Mouse (Mus musculus): ENCODE measurements at regions not wholly inside any gene's neighbourhood (a gene's known extent, or its start where the extent isn't known, plus 50 kb on each side); places are given as distances from the start of the nearest gene placed in this dataset.

GRCm38 (mm10) chr1:186540070-186540469, 165.7 kb downstream of the Tgfb2 start:
- 77% methylated on average over 2 of the region's 2 CpGs for WGBS (ENCODE audit: insufficient replicate concordance)
- Histone ChIP-seq H3K9ac (no peak overlapping the region), H3K4me2 (no peak overlapping the region), H3K9me3 (replicated peaks) (no peaks in the 10 kb centered on the region), H3K4me1 (no peaks in the 10 kb centered on the region), H3K36me3 (no peaks in the 10 kb centered on the region), H3K4me3 (no peak overlapping the region), H3K27me3 (replicated peaks) (no peaks in the 10 kb centered on the region), H3K27ac (no peak overlapping the region)
- ATAC-seq = no peak

GRCm38 (mm10) chr1:186538233-186538632, 167.6 kb downstream of the Tgfb2 start:
- Histone ChIP-seq H3K27ac (no peak overlapping the region), H3K4me2 (no peak overlapping the region), H3K9ac (no peak overlapping the region), H3K9me3 (replicated peaks) (no peaks in the 10 kb centered on the region), H3K4me1 (no peaks in the 10 kb centered on the region), H3K36me3 (no peaks in the 10 kb centered on the region), H3K4me3 (no peak overlapping the region), H3K27me3 (replicated peaks) (no peaks in the 10 kb centered on the region)
- 68% methylated on average over 3 of the region's 3 CpGs for WGBS (ENCODE audit: insufficient replicate concordance)
- ATAC-seq = no peak

- Histone ChIP-seq H3K4me3 (no peak overlapping the region), H3K4me1 (no peaks in the 10 kb centered on the region), H3K27ac (no peak overlapping the region), H3K27me3 (replicated peaks) (no peaks in the 10 kb centered on the region), H3K36me3 (no peaks in the 10 kb centered on the region), H3K9ac (no peak overlapping the region), H3K4me2 (no peak overlapping the region), H3K9me3 (replicated peaks) (no peaks in the 10 kb centered on the region)
- no peak for ATAC-seq
- WGBS (ENCODE audit: insufficient replicate concordance) = 70% methylated on average over 6 of the region's 6 CpGs
Measured at GRCm38 (mm10) chr1:186515976-186516375, 189.8 kb downstream of the Tgfb2 start.

DNA sequence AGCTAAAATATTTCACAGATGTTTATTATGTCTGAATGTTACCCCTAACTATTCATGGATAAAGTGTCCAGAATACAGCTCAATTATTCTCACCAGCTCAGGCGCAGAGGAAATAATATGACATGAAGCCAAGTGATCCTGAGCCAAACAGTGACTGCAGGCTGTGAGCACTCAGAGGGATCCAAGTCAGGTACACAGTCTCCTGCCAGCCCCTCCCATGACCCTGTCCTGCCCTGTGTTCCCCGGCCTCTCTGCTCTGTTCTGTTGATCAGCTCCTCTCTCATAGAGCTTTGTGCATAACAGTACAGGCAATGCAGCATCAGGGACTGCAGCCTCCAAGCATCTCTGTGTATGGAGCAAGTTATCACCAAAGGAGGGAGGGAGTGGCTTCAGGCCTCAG, 190.7 kb downstream of the Tgfb2 start:
- no peak overlapping the region for H3K4me3 ChIP-seq
- H3K9me3 ChIP-seq (replicated peaks) = no peaks in the 10 kb centered on the region
- no peak overlapping the region for H3K27ac ChIP-seq
- H3K4me2 ChIP-seq = no peak overlapping the region
- H3K4me1 ChIP-seq = no peaks in the 10 kb centered on the region
- 56% methylated on average over 2 of the region's 2 CpGs for WGBS (ENCODE audit: insufficient replicate concordance)
- H3K9ac ChIP-seq = no peak overlapping the region
- H3K36me3 ChIP-seq = no peaks in the 10 kb centered on the region
- no peak for ATAC-seq
- no peaks in the 10 kb centered on the region for H3K27me3 ChIP-seq (replicated peaks)

DNA sequence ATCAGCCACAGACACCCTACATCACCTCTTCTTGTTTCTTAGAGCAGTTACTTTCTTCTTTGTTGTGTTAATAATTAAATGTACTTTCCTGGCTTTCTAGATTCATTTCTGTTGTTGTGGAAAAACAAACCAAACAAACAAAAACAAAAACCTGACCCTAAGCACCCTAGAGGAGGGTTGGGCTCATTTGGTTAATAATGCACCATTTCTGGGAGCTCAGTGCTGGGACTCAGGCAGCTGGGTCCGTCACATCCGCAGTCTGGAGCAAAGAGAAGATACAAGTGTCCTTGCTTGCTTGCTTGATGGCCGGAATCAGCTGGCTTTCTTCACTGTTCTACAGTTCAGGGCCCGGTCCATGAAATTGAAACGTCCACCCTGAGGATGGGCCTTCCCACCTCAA, 191.9 kb downstream of the Tgfb2 start:
- H3K4me1 ChIP-seq = no peaks in the 10 kb centered on the region
- H3K27me3 ChIP-seq (replicated peaks) = no peaks in the 10 kb centered on the region
- H3K9ac ChIP-seq = no peak overlapping the region
- H3K9me3 ChIP-seq (replicated peaks) = no peaks in the 10 kb centered on the region
- H3K36me3 ChIP-seq = no peaks in the 10 kb centered on the region
- H3K27ac ChIP-seq = no peak overlapping the region
- WGBS (ENCODE audit: insufficient replicate concordance) = 73% methylated on average over 5 of the region's 5 CpGs
- no peak for ATAC-seq
- H3K4me3 ChIP-seq = no peak overlapping the region
- no peak overlapping the region for H3K4me2 ChIP-seq

DNA sequence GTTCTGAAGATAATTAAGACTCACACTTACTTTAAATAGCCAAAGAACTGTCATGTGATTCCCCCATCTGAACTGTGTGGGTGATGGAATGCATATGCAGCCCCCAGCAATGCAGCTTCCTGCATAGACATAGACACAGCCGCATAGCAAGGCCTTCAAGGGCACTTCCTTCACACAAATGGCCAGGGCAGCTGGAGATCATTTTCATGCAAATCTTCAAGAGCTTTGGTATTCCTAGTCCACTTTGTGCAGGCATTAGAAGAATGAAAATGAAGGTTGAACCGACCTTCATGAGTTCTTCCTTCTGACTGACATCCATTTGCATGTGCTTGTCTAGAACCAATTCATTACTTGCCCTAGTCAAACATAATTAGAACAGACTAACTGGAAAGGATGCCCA, 195.3 kb downstream of the Tgfb2 start:
- no peak for ATAC-seq
- Histone ChIP-seq H3K36me3 (no peaks in the 10 kb centered on the region), H3K27ac (no peak overlapping the region), H3K4me3 (no peak overlapping the region), H3K9me3 (replicated peaks) (no peaks in the 10 kb centered on the region), H3K4me2 (no peak overlapping the region), H3K9ac (no peak overlapping the region), H3K4me1 (no peaks in the 10 kb centered on the region), H3K27me3 (replicated peaks) (no peaks in the 10 kb centered on the region)
- 53% methylated on average over 2 of the region's 2 CpGs for WGBS (ENCODE audit: insufficient replicate concordance)

GRCm38 (mm10) chr1:186508358-186508757, 197.4 kb downstream of the Tgfb2 start:
- Histone ChIP-seq H3K4me2 (no peak overlapping the region), H3K9me3 (replicated peaks) (no peaks in the 10 kb centered on the region), H3K4me1 (no peaks in the 10 kb centered on the region), H3K9ac (no peak overlapping the region), H3K27ac (no peak overlapping the region), H3K27me3 (replicated peaks) (no peaks in the 10 kb centered on the region), H3K4me3 (no peak overlapping the region), H3K36me3 (no peaks in the 10 kb centered on the region)
- ATAC-seq = no peak
- WGBS (ENCODE audit: insufficient replicate concordance) = 24% methylated on average over 7 of the region's 7 CpGs

GRCm38 (mm10) chr1:186507956-186508355, 197.8 kb downstream of the Tgfb2 start:
- Histone ChIP-seq H3K27ac (no peak overlapping the region), H3K27me3 (replicated peaks) (no peaks in the 10 kb centered on the region), H3K36me3 (no peaks in the 10 kb centered on the region), H3K4me2 (no peak overlapping the region), H3K4me3 (no peak overlapping the region), H3K4me1 (no peaks in the 10 kb centered on the region), H3K9ac (no peak overlapping the region), H3K9me3 (replicated peaks) (no peaks in the 10 kb centered on the region)
- WGBS (ENCODE audit: insufficient replicate concordance) = 66% methylated on average over 8 of the region's 8 CpGs
- ATAC-seq = no peak

DNA sequence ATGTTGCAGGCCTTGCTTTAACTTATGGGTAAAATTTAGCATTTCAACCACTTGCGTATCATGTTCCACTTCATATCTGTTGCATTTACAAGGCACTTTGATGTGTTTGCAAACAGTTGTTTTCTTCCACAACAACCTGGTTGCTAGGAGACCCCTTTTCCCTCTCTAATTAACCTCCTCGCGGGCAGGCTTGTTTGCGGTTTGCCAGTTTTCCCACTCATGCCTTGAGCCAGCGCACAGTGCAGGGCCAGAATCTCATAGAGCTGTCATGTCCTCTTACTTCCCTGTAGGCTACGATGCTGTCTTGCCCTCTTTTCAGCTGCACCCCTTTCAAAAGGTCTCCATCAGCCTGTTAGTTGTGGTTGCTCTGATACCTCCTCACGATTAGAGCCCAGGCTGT, 199.3 kb downstream of the Tgfb2 start:
- no peak for ATAC-seq
- H3K4me3 ChIP-seq = no peak overlapping the region
- no peaks in the 10 kb centered on the region for H3K27me3 ChIP-seq (replicated peaks)
- no peak overlapping the region for H3K9ac ChIP-seq
- no peaks in the 10 kb centered on the region for H3K9me3 ChIP-seq (replicated peaks)
- no peak overlapping the region for H3K27ac ChIP-seq
- H3K4me2 ChIP-seq = no peak overlapping the region
- no peaks in the 10 kb centered on the region for H3K4me1 ChIP-seq
- WGBS (ENCODE audit: insufficient replicate concordance) = 79% methylated on average over 7 of the region's 7 CpGs
- no peaks in the 10 kb centered on the region for H3K36me3 ChIP-seq

- no peaks in the 10 kb centered on the region for H3K27me3 ChIP-seq (replicated peaks)
- H3K4me2 ChIP-seq = no peak overlapping the region
- H3K9me3 ChIP-seq (replicated peaks) = no peaks in the 10 kb centered on the region
- H3K4me1 ChIP-seq = no peaks in the 10 kb centered on the region
- H3K4me3 ChIP-seq = no peak overlapping the region
- no peak for ATAC-seq
- H3K9ac ChIP-seq = no peak overlapping the region
- 26% methylated on average over 1 of the region's 1 CpGs for WGBS (ENCODE audit: insufficient replicate concordance)
- no peaks in the 10 kb centered on the region for H3K36me3 ChIP-seq
- H3K27ac ChIP-seq = no peak overlapping the region
Measured at GRCm38 (mm10) chr1:186505912-186506311, 199.9 kb downstream of the Tgfb2 start.

DNA sequence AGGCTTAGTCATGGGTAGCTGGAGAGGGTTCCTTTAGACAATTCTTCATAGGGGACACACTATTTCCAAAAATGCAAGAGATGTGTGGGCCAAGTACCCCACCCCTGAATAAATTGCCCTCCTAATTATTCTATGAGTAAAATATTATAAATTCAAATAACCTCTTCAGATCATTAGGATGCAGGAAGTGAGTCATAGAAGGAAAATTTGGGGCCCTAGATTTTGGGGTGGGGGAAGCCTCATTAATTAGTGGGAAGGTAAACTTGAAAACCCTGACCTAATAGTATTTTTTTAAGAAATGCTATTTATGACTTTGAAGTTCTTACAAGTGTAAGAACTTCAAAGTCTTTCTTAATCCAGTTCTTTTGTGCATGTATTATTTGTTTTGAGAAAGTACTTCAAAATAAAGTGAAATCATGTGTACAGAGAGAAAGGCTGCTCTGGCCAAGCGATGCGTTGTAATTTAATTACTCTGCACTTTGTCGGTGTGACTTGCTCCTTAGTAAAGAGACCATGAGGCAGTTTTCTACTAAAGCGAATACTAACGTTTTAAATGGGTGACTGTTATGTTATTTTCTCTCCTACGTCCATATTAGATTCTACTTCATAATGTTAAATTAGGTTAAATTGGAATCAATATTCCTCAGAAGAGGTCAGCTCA, 200.6 kb downstream of the Tgfb2 start:
- WGBS (ENCODE audit: insufficient replicate concordance) = 83% methylated on average over 6 of the region's 6 CpGs
- ATAC-seq = no peak
- no peak overlapping the region for H3K9ac ChIP-seq

GRCm38 (mm10) chr1:186501726-186502125, 204.1 kb downstream of the Tgfb2 start:
- no peak overlapping the region for H3K4me2 ChIP-seq
- no peaks in the 10 kb centered on the region for H3K36me3 ChIP-seq
- no peak overlapping the region for H3K9ac ChIP-seq
- no peaks in the 10 kb centered on the region for H3K9me3 ChIP-seq (replicated peaks)
- H3K27ac ChIP-seq = no peak overlapping the region
- H3K27me3 ChIP-seq (replicated peaks) = no peaks in the 10 kb centered on the region
- no peak for ATAC-seq
- no peaks in the 10 kb centered on the region for H3K4me1 ChIP-seq
- WGBS (ENCODE audit: insufficient replicate concordance) = 67% methylated on average over 1 of the region's 1 CpGs
- no peak overlapping the region for H3K4me3 ChIP-seq

More for the DNA sequence above, 200.6 kb downstream of the Tgfb2 start:
- H3K4me2 ChIP-seq = no peak overlapping the region
- H3K4me1 ChIP-seq = no peaks in the 10 kb centered on the region
- H3K27me3 ChIP-seq (replicated peaks) = no peaks in the 10 kb centered on the region
- no peaks in the 10 kb centered on the region for H3K9me3 ChIP-seq (replicated peaks)
- H3K27ac ChIP-seq = no peak overlapping the region
- no peaks in the 10 kb centered on the region for H3K36me3 ChIP-seq
- H3K4me3 ChIP-seq = no peak overlapping the region

DNA sequence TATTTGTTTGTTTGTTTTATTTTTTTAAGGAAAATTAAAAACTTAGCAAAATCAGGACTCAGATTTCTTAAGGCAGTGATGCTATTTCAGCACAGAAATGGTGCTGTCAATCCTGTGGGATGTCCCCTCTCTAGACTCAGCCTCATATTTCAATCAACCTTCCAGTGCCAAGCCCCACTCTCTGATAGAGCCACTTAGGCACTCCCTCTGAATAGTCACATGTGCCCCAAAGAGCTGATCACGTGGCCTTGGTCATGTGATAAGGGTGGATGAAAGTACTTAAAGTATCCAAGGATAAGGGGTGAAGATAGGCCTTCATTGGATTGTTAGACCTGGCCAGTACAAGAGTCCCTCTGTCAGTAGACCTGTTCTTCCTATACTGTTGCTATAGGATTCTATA, 207.9 kb downstream of the Tgfb2 start:
- Histone ChIP-seq H3K9ac (no peak overlapping the region), H3K27me3 (replicated peaks) (no peaks in the 10 kb centered on the region), H3K4me2 (no peak overlapping the region), H3K9me3 (replicated peaks) (no peaks in the 10 kb centered on the region), H3K36me3 (no peaks in the 10 kb centered on the region), H3K4me1 (no peaks in the 10 kb centered on the region), H3K4me3 (no peak overlapping the region), H3K27ac (no peak overlapping the region)
- ATAC-seq = no peak
- WGBS (ENCODE audit: insufficient replicate concordance) = 43% methylated on average over 1 of the region's 1 CpGs

Measured in liver, embryonic 12.5 days (tissue).